Mouse (Mus musculus): ENCODE data around the gene Chd6.

The Chd6 gene

DNA sequence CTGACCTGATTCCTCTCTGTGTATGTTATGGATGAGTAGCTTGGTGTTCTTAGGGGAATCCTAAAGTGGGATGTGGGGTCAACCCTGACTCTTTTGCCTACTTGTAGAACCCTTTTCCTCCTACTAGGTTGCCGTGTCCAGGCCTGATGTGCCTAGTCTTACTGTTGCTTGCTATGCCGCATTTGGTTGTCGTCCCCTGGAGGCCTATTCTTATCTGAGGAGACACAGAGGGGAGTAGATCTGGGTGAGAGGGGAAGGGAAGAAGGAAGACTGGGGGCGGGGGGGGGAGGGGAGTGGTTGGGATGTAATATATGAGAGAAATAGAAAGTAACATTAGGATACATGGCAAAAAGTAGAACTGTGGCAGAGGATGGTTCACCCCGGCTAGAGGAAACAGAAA lies 33.3 kb downstream of the Chd6 start:
- no peak for DNase-seq (ENCODE audit: low read depth, low spot score)

- no peak for DNase-seq (ENCODE audit: low read depth, low spot score)
Measured at GRCm38 (mm10) chr2:161066097-161066759, 42.6 kb downstream of the Chd6 start.

DNA sequence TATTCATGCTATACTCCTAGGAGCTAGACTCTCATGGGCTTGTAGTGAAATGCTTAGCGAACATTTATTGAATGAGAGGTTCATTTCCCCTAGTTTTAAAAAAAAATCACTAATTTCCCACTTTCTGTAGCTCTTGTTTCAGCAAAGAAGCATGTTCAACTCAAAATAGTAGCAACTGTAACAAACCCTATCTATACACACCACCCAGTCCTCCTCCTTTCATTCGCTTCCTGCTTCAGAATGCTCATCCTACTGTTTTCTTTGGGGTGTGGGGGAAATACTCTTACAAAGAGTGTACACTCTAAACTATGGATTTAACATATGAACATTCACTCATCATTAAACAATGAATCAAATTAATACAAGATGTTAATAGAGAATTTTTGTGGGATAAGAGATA lies 43.3 kb downstream of the Chd6 start:
- no peak for DNase-seq (ENCODE audit: low read depth, low spot score)

GRCm38 (mm10) chr2:161064836-161065235 lies 44.0 kb downstream of the Chd6 start:
- DNase-seq (ENCODE audit: low read depth, low spot score) = no peak

- no peak for DNase-seq (ENCODE audit: low read depth, low spot score)
Measured at GRCm38 (mm10) chr2:161058841-161059240, 50.0 kb downstream of the Chd6 start.

DNA sequence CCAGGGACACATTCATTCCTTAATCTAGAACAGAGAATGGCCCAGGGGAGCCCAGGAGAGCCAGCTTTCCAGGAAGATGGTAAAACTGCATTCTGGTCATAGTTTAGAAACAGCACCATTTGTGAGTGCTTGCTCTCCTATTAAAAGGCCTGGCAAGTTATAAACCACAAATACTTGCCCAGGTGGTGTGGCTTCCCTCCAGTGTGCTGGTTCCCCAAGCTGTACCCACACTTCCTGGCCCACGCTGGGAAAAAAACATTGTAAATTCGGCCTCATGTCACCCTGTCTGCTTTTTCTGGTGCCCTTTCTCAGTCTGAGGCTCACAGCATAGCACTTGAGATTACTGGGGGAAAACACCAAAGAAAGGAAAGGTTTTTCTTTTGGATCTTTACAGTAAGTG lies 55.1 kb downstream of the Chd6 start:
- no peak for DNase-seq (ENCODE audit: low read depth, low spot score)

GRCm38 (mm10) chr2:161052175-161052574 lies 56.7 kb downstream of the Chd6 start:
- no peak for DNase-seq (ENCODE audit: low read depth, low spot score)

DNA sequence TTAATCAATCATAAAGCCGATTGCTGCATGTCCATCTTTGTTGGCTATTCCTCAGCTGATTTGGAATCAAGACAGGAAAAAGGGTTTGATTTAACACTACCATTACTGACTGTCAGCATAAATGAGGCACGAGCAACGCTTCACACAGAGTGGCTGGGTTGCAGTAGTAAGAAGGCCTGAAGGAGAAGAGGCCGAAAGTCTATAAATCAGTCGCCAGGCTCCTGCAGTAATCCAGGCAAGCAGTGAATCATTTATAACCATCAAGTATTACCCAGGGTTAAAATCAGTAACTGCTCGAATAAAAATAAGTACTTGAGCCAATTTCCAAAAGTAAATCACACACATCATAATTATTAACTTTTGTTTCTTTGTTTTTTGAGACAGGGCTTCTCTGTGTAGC lies 59.4 kb downstream of the Chd6 start:
- no peak for DNase-seq (ENCODE audit: low read depth, low spot score)

DNA sequence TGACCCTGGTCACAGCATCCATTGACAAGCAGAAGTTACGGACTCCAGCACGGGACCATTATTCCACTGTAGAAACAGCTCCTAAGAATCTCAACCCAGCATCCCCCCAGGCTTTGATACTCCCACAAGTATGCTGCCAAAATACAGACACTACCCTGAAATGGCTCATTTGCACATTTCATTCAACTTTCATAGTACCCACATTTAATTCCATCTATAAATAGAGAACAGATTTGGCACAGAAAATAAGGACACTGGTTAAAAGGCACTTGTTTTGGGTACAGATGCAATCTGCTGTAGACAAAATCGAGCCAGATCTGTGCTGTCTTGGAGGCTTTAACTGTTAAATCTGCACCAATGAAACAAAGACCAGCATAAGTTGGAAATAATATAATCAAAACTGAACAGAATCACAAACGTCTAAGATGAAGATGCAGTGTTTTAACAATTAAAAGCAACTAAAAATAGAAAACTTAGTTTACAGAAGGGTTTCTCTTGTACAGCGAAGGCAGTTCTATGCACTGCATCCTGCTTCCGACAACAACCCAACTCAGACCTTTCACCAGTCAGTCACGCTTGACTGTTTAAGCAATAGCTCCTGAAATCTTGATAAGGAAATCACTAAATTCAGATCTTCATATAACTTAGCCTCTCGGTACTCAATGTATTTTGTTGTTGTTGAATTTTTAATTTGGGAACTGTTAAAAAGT lies 64.2 kb downstream of the Chd6 start:
- DNase-seq (ENCODE audit: low read depth, low spot score) = no peak

GRCm38 (mm10) chr2:161042874-161043273 lies 66.0 kb downstream of the Chd6 start:
- no peak for DNase-seq (ENCODE audit: low read depth, low spot score)

DNA sequence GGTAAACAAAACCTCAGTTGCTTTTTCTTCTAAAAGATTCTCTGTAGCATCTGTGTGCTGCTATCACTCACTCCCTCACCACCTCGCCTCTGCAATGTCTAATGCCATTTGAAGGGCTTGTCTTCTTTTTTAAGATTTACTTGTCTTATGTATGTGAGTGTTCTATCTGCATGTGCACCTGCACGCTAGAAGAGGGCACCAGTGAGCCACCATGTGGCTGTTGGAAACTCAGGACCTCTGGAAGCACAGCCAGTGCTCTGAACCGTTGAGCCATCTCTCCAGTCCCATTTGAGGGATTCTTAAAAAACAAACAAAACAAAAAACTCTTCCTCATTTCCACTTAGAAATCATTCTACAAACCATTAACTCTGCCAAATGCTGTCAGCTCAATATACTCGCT lies 68.1 kb downstream of the Chd6 start:
- no peak for DNase-seq (ENCODE audit: low read depth, low spot score)

DNA sequence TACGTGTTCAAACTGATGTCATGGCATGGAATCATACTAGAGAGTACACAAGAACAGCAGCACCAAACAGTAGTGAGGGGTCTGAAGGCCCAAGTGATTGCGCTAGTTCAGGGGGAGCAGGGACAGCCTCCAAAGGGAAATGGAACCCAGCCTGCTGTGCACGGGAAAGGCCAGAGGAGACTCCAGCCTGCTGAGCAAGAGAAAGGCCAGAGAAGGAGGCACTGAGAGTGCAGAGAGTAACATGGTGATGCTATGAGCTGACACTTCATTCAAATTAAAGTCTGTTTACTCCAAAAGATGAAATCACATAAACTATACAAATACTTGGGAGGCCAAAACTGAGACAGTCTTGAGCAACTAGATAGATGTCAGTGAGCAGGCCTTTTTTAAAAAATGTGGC lies 71.1 kb downstream of the Chd6 start:
- no peak for DNase-seq (ENCODE audit: low read depth, low spot score)

- no peak for DNase-seq (ENCODE audit: low read depth, low spot score)
Measured at GRCm38 (mm10) chr2:161033141-161033540, 75.7 kb downstream of the Chd6 start.

DNA sequence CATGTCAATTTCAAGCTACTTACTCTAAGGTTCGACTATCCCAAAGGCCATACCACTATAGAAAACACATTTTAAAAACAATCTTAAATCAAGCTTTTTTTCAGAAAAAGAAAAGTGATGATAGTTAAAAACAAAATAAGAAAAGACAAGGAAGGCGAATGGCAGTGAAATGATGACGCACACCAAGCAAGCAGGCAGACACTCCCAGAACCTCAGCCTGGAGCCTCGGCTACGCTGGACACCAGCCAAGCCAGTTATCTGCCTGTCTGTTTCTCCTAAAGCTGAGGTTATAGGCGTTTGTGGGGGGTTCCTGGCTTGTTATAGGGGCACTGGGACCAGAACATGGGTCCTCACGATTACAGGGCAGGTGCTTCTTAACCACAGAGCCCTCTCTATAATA lies 76.5 kb downstream of the Chd6 start:
- DNase-seq (ENCODE audit: low read depth, low spot score) = no peak

DNA sequence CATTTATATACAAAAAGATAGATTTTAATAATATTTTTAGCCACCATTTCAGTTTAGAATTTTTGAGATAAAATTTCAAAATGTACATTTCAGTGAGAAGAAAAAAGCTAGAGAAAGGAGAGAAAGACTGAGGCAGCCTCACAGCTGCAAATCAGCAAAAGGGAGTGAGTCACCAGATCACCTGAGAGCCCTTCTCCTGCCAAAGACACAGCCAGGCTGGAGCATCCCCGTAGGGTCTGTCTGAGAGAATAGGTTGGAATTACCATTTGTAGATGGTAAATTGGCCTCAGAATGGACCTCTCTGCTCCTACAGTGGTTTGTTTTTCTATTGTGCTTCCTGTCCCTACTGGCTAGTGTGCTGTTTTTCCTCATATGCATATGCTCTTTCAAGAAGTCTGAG lies 84.3 kb downstream of the Chd6 start:
- no peak for DNase-seq (ENCODE audit: low read depth, low spot score)

DNA sequence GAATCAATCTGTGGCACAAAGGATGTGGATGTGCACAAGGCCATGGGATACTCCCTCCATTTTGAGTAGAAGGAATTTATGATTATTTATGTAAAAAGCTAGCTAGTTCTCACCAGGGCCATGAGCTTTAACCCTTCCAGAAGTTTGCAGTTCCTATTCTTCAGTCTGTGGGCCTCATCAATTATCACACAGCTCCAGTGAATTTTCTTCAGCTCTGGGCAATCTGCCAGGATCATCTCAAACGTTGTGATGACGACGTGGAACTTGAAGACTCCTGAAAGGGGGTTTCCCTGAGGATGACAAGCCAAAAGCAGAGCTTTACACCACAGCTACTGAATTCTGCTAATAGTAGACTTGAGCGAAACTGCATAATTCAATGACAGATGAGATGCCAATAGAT lies 91.0 kb downstream of the Chd6 start:
- no peak for DNase-seq (ENCODE audit: low read depth, low spot score)

DNA sequence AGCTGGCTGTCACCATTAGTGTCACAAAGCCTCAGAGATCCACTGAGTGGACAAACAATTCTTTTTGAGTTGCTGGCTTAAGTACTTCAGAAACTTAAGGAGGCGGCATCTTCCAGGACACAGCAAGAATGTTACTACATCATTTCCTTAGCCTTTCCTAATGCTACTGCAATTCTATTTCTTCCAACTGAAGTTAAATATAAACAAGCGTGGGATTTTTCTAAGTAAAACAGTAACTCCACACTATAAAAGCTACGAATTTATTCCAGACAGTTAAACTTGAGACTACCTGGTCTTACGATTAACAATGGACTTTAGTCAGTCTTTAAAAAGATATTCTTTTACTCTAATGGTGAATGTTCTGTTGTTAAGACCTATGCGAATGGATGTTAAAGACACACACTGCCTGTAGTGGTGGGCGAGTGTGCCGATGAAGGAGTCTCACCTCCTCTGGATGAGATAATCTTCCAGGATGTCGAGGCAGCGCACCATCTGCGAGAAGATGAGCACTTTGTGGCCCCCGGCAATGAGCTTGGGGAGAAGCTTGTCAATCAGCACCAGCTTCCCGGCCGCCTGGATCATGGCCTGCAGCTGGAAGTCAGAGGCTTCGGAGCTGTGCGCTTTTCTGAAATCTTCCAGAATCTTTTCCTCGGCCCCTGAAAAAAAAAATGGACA lies 96.2 kb downstream of the Chd6 start:
- no peak for DNase-seq (ENCODE audit: low read depth, low spot score)

- DNase-seq (ENCODE audit: low read depth, low spot score) = no peak
Measured at GRCm38 (mm10) chr2:161004338-161004737, 104.5 kb downstream of the Chd6 start.

DNA sequence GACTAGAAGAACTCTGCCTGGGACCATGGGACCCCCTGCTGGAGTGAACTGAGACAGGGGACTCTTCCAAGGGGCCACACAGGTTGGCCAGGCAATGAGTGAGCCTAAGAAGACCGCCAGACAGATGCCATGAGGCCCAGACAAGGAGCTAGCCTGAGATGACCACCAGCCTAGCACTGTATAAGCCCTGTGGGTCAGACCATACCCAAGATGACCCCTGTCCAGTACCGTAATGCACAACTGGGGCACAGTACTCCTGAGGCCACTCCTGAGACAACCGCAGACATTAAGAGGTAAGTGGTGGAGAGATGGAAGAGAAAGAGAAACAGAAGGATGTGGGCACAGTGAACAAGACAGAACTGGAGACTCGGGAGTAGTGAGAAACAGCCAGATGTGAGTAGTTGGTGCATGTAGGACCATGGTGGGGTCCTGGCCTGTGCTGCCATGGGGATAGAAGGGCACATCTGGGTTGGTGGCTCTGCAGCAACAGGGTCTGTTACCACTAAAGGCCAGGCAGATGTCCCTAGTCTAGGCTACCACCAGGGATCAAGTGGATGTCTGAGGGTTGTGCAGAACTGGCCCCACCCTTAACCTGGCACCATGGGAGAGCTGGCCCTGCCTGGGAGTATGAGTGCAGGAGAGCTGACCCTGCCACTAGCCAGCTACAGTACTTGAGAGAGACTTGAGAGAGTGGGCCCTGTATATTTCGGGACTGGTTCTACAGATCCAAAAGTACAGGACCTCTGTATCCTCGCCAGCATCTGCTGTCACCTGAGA lies 111.7 kb downstream of the Chd6 start:
- DNase-seq (ENCODE audit: low read depth, low spot score) = no peak

- no peak for DNase-seq (ENCODE audit: low read depth, low spot score)
Measured at GRCm38 (mm10) chr2:160994181-160994580, 114.7 kb downstream of the Chd6 start.

GRCm38 (mm10) chr2:160992465-160992864 lies 116.4 kb downstream of the Chd6 start:
- no peak for DNase-seq (ENCODE audit: low read depth, low spot score)
